Mouse (Mus musculus): ENCODE data around the gene Tmem210. TPM values are rescaled to one million over a fixed set of nuclear protein-coding genes. Genes with fewer than 3 reads are reported as not detected.
A peak's percentile ranks its signal among the peaks of the same experiment; 100 is the strongest.

Tmem210 gene
- not detected for polyA plus RNA-seq (2012; fragmentation: generic; extraction: Trizol)
- long read RNA-seq, experiment 1: 0 reads
- long read RNA-seq, experiment 2: 0 reads

DNA sequence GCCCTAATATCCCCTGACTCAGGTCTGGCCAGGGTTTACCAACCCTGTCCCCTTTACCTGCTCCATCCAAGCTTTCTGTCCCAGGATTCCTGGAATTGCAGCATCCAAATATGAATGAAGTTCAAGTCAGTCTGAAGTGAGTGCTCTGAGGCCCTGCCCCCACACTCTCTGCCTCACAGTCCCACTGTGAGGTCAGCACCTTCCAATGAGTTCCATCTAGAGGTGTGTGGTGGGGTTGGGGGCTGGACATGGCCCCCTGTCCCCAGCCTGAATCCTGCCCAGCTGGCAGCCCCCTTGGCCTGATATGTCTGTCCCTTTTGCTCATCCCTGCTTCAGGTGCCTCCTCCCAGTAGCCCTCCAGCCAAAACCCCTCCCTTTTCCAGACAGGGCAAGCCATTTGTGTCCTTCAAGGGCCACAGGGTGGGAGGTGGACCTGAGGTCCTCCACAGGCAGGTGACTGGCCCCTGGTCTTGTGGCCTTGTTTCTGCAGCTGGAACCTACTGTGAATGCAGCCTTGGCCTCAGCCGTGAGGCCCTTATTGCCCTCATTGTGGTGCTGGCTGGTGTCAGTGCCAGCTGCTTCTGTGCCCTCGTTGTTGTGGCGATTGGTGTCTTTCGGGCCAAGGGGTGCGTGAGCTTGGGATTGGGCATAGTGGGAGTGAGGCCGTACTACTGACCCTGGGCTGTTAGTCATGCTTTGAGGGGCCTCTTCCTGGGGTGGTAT lies at the start of gene Tmem210:
TSS of gene Tmem210 (plus strand) at position 219 of the 723 bp plus-strand sequence.
- Histone ChIP-seq H3K79me2 (ENCODE audit: control insufficient read depth, insufficient read depth) (no peaks in the 10 kb centered on the region), H3K36me3 (ENCODE audit: control insufficient read depth, insufficient read depth) (peaks cover 29% of the 10 kb centered on the region), H3ac (ENCODE audit: control insufficient read depth, insufficient read length, low read depth) (no peak within 1 kb of the TSS), H3K27me3 (ENCODE audit: control insufficient read depth, insufficient read depth, insufficient read length) (peaks cover 42% of the 10 kb centered on the region), H3K79me3 (ENCODE audit: low read depth) (no peaks in the 10 kb centered on the region), H3K4me3 (ENCODE audit: insufficient read depth, poor library complexity, severe bottlenecking) (no peak within 1 kb of the TSS)
- TF ChIP-seq MYOD1 (IDR thresholded peaks at IDR 0.05; ENCODE audit: control insufficient read depth, insufficient read length, low read depth): no peak
- no peak for TF ChIP-seq MAX (IDR thresholded peaks at IDR 0.05)
- no peak for TF ChIP-seq CEBPB (IDR thresholded peaks at IDR 0.05; ENCODE audit: low read depth)
- TF ChIP-seq CTCF (IDR thresholded peaks at IDR 0.05; ENCODE audit: control insufficient read depth, insufficient read depth, insufficient read length): no peak
- TF ChIP-seq USF1 (IDR thresholded peaks at IDR 0.05; ENCODE audit: low read depth): no peak
- TF ChIP-seq FOSL1 (IDR thresholded peaks at IDR 0.05; ENCODE audit: insufficient read depth, low read length, poor library complexity, severe bottlenecking): no peak
- TF ChIP-seq MYOG (IDR thresholded peaks at IDR 0.05; ENCODE audit: control insufficient read depth, extremely low read depth, insufficient read length): no peak

DNA sequence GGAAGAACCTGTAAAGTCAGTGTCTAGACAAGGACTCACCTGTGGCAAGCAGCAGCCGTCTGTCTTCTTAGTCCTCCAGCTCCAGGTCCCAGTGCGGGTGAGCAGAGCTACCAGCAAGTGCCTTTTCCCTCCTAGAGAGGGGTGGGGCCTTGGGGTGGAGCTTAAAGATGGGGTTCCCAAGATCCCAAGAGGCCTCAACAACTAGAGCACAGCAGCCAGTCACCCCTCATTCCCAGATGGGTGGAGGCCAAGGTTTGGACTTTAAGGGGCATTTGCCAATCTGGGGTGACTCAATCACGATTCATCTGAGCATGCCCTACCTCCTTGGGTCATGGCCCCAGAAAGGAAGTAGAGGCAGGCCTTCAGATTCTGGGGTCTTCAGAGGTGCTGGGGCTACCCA lies 48.2 kb upstream of the Tmem210 start:
- Histone ChIP-seq H3K79me2 (ENCODE audit: control insufficient read depth, insufficient read depth) (no peaks in the 10 kb centered on the region), H3K79me3 (ENCODE audit: low read depth) (no peaks in the 10 kb centered on the region)

DNA sequence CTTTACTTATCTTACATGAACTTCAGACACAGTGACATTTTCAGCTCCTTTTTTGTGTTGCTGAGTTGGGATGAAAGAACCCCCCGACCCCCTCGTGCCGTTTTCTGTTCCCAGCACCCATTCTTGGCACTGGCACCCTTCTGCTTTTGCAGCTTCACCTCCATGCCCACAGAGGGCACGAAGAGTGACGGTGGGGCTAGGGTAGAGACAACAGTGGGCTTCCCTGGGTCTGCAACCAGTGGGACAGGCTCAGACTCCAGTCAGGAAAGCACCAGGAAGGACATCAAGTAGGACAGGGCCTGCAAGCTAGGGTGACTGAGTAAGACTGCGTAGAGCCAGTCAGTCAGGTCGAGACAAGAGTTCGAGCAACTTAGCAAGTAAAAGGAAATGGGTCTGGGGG lies 47.6 kb upstream of the Tmem210 start:
- H3K36me3 ChIP-seq (ENCODE audit: control insufficient read depth, insufficient read depth): peaks cover 2% of the 10 kb centered on the region
- H3ac ChIP-seq (ENCODE audit: control insufficient read depth, insufficient read length, low read depth): no peak overlapping the region
- H3K4me3 ChIP-seq (ENCODE audit: insufficient read depth, poor library complexity, severe bottlenecking): no peak overlapping the region
- TF ChIP-seq MYOG (IDR thresholded peaks at IDR 0.05; ENCODE audit: control insufficient read depth, extremely low read depth, insufficient read length) (no peak), FOSL1 (IDR thresholded peaks at IDR 0.05; ENCODE audit: insufficient read depth, low read length, poor library complexity, severe bottlenecking) (no peak), CEBPB (IDR thresholded peaks at IDR 0.05; ENCODE audit: low read depth) (no peak), USF1 (IDR thresholded peaks at IDR 0.05; ENCODE audit: low read depth) (no peak), MYOD1 (IDR thresholded peaks at IDR 0.05; ENCODE audit: control insufficient read depth, insufficient read length, low read depth) (no peak), CTCF (IDR thresholded peaks at IDR 0.05; ENCODE audit: control insufficient read depth, insufficient read depth, insufficient read length) (no peak)
- no peaks in the 10 kb centered on the region for H3K79me2 ChIP-seq (ENCODE audit: control insufficient read depth, insufficient read depth)
- peaks cover 33% of the 10 kb centered on the region for H3K27me3 ChIP-seq (ENCODE audit: control insufficient read depth, insufficient read depth, insufficient read length)
- H3K79me3 ChIP-seq (ENCODE audit: low read depth): no peaks in the 10 kb centered on the region

More for the DNA sequence above, 48.2 kb upstream of the Tmem210 start:
- Histone ChIP-seq H3K36me3 (ENCODE audit: control insufficient read depth, insufficient read depth) (no peaks in the 10 kb centered on the region), H3ac (ENCODE audit: control insufficient read depth, insufficient read length, low read depth) (no peak overlapping the region), H3K4me3 (ENCODE audit: insufficient read depth, poor library complexity, severe bottlenecking) (no peak overlapping the region), H3K27me3 (ENCODE audit: control insufficient read depth, insufficient read depth, insufficient read length) (peaks cover 34% of the 10 kb centered on the region)
- no peak for TF ChIP-seq CEBPB (IDR thresholded peaks at IDR 0.05; ENCODE audit: low read depth)
- TF ChIP-seq CTCF (IDR thresholded peaks at IDR 0.05; ENCODE audit: control insufficient read depth, insufficient read depth, insufficient read length): no peak
- TF ChIP-seq MYOG (IDR thresholded peaks at IDR 0.05; ENCODE audit: control insufficient read depth, extremely low read depth, insufficient read length): no peak
- no peak for TF ChIP-seq MAX (IDR thresholded peaks at IDR 0.05)
- no peak for TF ChIP-seq MYOD1 (IDR thresholded peaks at IDR 0.05; ENCODE audit: control insufficient read depth, insufficient read length, low read depth)
- TF ChIP-seq USF1 (IDR thresholded peaks at IDR 0.05; ENCODE audit: low read depth): no peak
- TF ChIP-seq FOSL1 (IDR thresholded peaks at IDR 0.05; ENCODE audit: insufficient read depth, low read length, poor library complexity, severe bottlenecking): no peak

DNA sequence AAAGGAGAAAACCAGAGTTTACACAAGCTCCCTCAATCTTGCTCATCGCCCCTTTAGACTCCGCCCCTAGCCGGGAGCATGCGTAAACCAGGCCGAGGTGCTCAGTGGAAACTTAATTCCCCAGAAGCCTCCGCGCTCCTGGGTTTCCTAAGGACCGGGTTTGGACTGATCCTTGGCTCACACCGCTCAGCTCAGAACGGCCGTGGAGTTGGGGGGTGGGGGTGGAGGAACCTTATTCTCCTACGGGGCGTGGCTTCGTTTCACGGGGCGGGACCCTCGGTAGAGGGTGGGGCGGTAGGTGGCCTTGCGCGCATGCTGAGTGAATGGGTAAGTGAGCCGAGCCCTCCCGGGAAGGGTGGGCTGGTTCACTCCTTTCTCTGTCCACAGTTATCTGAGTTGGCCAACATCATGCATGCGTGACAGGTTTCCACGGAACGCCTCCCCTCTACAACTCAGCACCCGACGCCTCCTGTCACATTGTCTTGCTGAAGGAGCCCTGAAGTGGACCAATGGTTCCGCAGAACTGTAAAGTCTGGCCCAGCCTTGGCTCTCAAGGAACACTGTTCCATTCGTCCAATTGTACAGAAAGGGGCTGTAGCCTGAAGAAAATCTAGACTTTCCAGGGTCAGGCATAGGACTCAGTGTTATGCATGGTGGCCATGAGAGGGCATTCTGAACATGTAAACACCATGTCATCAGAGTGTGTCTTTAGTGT lies 47.1 kb upstream of the Tmem210 start:
- Histone ChIP-seq H3K4me3 (ENCODE audit: insufficient read depth, poor library complexity, severe bottlenecking) (no peak overlapping the region), H3K27me3 (ENCODE audit: control insufficient read depth, insufficient read depth, insufficient read length) (peaks cover 28% of the 10 kb centered on the region), H3K79me2 (ENCODE audit: control insufficient read depth, insufficient read depth) (no peaks in the 10 kb centered on the region), H3K36me3 (ENCODE audit: control insufficient read depth, insufficient read depth) (peaks cover 5% of the 10 kb centered on the region), H3ac (ENCODE audit: control insufficient read depth, insufficient read length, low read depth) (peak overlapping the region; percentile 5), H3K79me3 (ENCODE audit: low read depth) (no peaks in the 10 kb centered on the region)
- no peak for TF ChIP-seq MAX (IDR thresholded peaks at IDR 0.05)
- no peak for TF ChIP-seq MYOD1 (IDR thresholded peaks at IDR 0.05; ENCODE audit: control insufficient read depth, insufficient read length, low read depth)
- TF ChIP-seq CEBPB (IDR thresholded peaks at IDR 0.05; ENCODE audit: low read depth): no peak
- no peak for TF ChIP-seq CTCF (IDR thresholded peaks at IDR 0.05; ENCODE audit: control insufficient read depth, insufficient read depth, insufficient read length)
- no peak for TF ChIP-seq MYOG (IDR thresholded peaks at IDR 0.05; ENCODE audit: control insufficient read depth, extremely low read depth, insufficient read length)
- TF ChIP-seq FOSL1 (IDR thresholded peaks at IDR 0.05; ENCODE audit: insufficient read depth, low read length, poor library complexity, severe bottlenecking): no peak
- no peak for TF ChIP-seq USF1 (IDR thresholded peaks at IDR 0.05; ENCODE audit: low read depth)

- Histone ChIP-seq H3K27me3 (ENCODE audit: control insufficient read depth, insufficient read depth, insufficient read length) (peaks cover 24% of the 10 kb centered on the region), H3K79me2 (ENCODE audit: control insufficient read depth, insufficient read depth) (no peaks in the 10 kb centered on the region), H3K79me3 (ENCODE audit: low read depth) (no peaks in the 10 kb centered on the region), H3ac (ENCODE audit: control insufficient read depth, insufficient read length, low read depth) (no peak overlapping the region), H3K4me3 (ENCODE audit: insufficient read depth, poor library complexity, severe bottlenecking) (no peak overlapping the region), H3K36me3 (ENCODE audit: control insufficient read depth, insufficient read depth) (peaks cover 5% of the 10 kb centered on the region)
- TF ChIP-seq MAX (IDR thresholded peaks at IDR 0.05) (no peak), USF1 (IDR thresholded peaks at IDR 0.05; ENCODE audit: low read depth) (no peak), MYOG (IDR thresholded peaks at IDR 0.05; ENCODE audit: control insufficient read depth, extremely low read depth, insufficient read length) (no peak), CTCF (IDR thresholded peaks at IDR 0.05; ENCODE audit: control insufficient read depth, insufficient read depth, insufficient read length) (no peak), MYOD1 (IDR thresholded peaks at IDR 0.05; ENCODE audit: control insufficient read depth, insufficient read length, low read depth) (no peak), FOSL1 (IDR thresholded peaks at IDR 0.05; ENCODE audit: insufficient read depth, low read length, poor library complexity, severe bottlenecking) (no peak), CEBPB (IDR thresholded peaks at IDR 0.05; ENCODE audit: low read depth) (no peak)
Observed at GRCm38 (mm10) chr2:25241438-25241775, 46.5 kb upstream of the Tmem210 start.

All from C2C12 (cell line).